Mouse (Mus musculus) MEL (cell line): ENCODE measurements at regions not wholly inside any gene's neighbourhood (a gene's known extent, or its start where the extent isn't known, plus 50 kb on each side); places are given as distances from the start of the nearest gene placed in this dataset.

ENCODE experiments used
- DNase-seq: peaks from one replicate; pipeline ENCODE4 v3.0.0; 2011; ENCODE audit warnings: low read depth, low spot score
- H3K27ac ChIP-seq: 2 replicates; pipeline ENCODE4 v1.5.1; 2012; ENCODE audit warnings: low read depth, mild to moderate bottlenecking, control low read depth, low read length, moderate library complexity; ENCODE audit not compliant: control insufficient read depth
- H3K27me3 ChIP-seq, 2 experiments: fragments of 150-350 bp in 1 of 2; sonication (generic) in 1 of 2; 2 replicates each; pipeline ENCODE4 v1.6.1; 2012; ENCODE audit warnings: low read length in 2 of 2, mild to moderate bottlenecking in 2 of 2, improper control_type of control experiment in 1 of 2, moderate library complexity in 1 of 2; ENCODE audit not compliant: insufficient read depth in 2 of 2, control insufficient read depth in 1 of 2
- H3K36me3 ChIP-seq, 2 experiments: 2 replicates each; pipeline ENCODE4 v1.6.1; 2012 to 2014; ENCODE audit warnings: low read length in 2 of 2, improper control_type of control experiment in 1 of 2, inconsistent platforms in 1 of 2, mild to moderate bottlenecking in 1 of 2; ENCODE audit not compliant: insufficient read depth in 2 of 2, control insufficient read depth in 1 of 2
- H3K4me1 ChIP-seq, 2 experiments: fragments of 150-350 bp in 1 of 2; sonication (generic) in 1 of 2; 2 replicates each; pipeline ENCODE4 v1.6.1; 2012; ENCODE audit warnings: low read length in 2 of 2, improper control_type of control experiment in 1 of 2, mild to moderate bottlenecking in 1 of 2; ENCODE audit not compliant: insufficient read depth in 2 of 2, control insufficient read depth in 1 of 2
- H3K4me3 ChIP-seq, 2 experiments: fragments of 150-350 bp in 1 of 2; sonication (generic) in 1 of 2; 2 replicates each; pipeline ENCODE4 v1.5.1; 2012; ENCODE audit warnings: low read depth in 2 of 2, low read length in 2 of 2, mild to moderate bottlenecking in 2 of 2, moderate library complexity in 2 of 2, control low read depth in 1 of 2, improper control_type of control experiment in 1 of 2; ENCODE audit not compliant: control insufficient read depth in 1 of 2, insufficient read depth in 1 of 2
- H3K79me2 ChIP-seq: 2 replicates; pipeline ENCODE4 v1.6.1; 2012; ENCODE audit warnings: mild to moderate bottlenecking, low read length, moderate library complexity; ENCODE audit not compliant: control insufficient read depth, poor library complexity, insufficient read depth
- H3K9ac ChIP-seq: 2 replicates; pipeline ENCODE4 v1.6.1; 2012; ENCODE audit warnings: low read depth, mild to moderate bottlenecking, control low read depth, low read length, moderate library complexity; ENCODE audit not compliant: control insufficient read depth, poor library complexity, severe bottlenecking
- H3K9me3 ChIP-seq: fragments of 150-350 bp; sonication (generic); replicated peaks from 2 replicates; pipeline ENCODE4 v1.6.1; 2012; ENCODE audit warnings: mild to moderate bottlenecking, low read length, improper control_type of control experiment, moderate library complexity; ENCODE audit not compliant: insufficient read depth
- BHLHE40 ChIP-seq: IDR thresholded peaks from 2 replicates; pipeline ENCODE4 v1.6.1; 2012; ENCODE audit warnings: low read depth, mild to moderate bottlenecking, inconsistent platforms, low read length, improper control_type of control experiment, borderline replicate concordance
- CHD1 ChIP-seq: IDR thresholded peaks from 2 replicates; pipeline ENCODE4 v1.6.1; 2012; ENCODE audit warnings: low read depth, mild to moderate bottlenecking, inconsistent platforms, low read length, improper control_type of control experiment
- CHD2 ChIP-seq: IDR thresholded peaks from 2 replicates; pipeline ENCODE4 v1.6.1; 2011; ENCODE audit warnings: low read length, improper control_type of control experiment
- ELF1 ChIP-seq: IDR thresholded peaks from 2 replicates; pipeline ENCODE4 v1.6.1; 2014; ENCODE audit warnings: low read depth, mild to moderate bottlenecking, inconsistent platforms, low read length, improper control_type of control experiment, moderate library complexity
- GABPA ChIP-seq: IDR thresholded peaks from 2 replicates; pipeline ENCODE4 v1.6.1; 2012; ENCODE audit warnings: low read depth, mild to moderate bottlenecking, inconsistent platforms, low read length, improper control_type of control experiment, moderate library complexity
- GATA1 ChIP-seq: IDR thresholded peaks from 2 replicates; pipeline ENCODE4 v1.6.1; 2011; ENCODE audit warnings: low read depth, low read length, improper control_type of control experiment
- JUND ChIP-seq: IDR thresholded peaks from 2 replicates; pipeline ENCODE4 v1.6.1; 2011; ENCODE audit warnings: low read depth, mild to moderate bottlenecking, improper control_type of control experiment, low read length
- MEF2A ChIP-seq: IDR thresholded peaks from 2 replicates; pipeline ENCODE4 v1.6.1; 2014; ENCODE audit warnings: low read depth, mild to moderate bottlenecking, inconsistent platforms, low read length, improper control_type of control experiment; ENCODE audit not compliant: poor library complexity, insufficient replicate concordance, severe bottlenecking; ENCODE audit errors: extremely low read depth
- MXI1 ChIP-seq: IDR thresholded peaks from 2 replicates; pipeline ENCODE4 v1.6.1; 2011; ENCODE audit warnings: mild to moderate bottlenecking, low read depth, low read length, improper control_type of control experiment
- NELFE ChIP-seq: IDR thresholded peaks from 2 replicates; pipeline ENCODE4 v1.6.1; 2011; ENCODE audit warnings: low read depth, low read length, improper control_type of control experiment
- POLR2AphosphoS2 ChIP-seq: IDR thresholded peaks from 2 replicates; pipeline ENCODE4 v1.6.1; 2011; ENCODE audit warnings: low read length, improper control_type of control experiment
- POLR2AphosphoS5 ChIP-seq: IDR thresholded peaks from 2 replicates; pipeline ENCODE4 v1.6.1; 2012; ENCODE audit warnings: low read depth, borderline replicate concordance, mild to moderate bottlenecking, inconsistent platforms, low read length, moderate library complexity, mixed read lengths
- RAD21 ChIP-seq: IDR thresholded peaks from 2 replicates; pipeline ENCODE4 v1.6.1; 2011; ENCODE audit warnings: mild to moderate bottlenecking, low read depth, low read length, improper control_type of control experiment
- RCOR1 ChIP-seq: IDR thresholded peaks from 2 replicates; pipeline ENCODE4 v1.6.1; 2012; ENCODE audit warnings: low read depth, mild to moderate bottlenecking, inconsistent platforms, low read length, improper control_type of control experiment
- TAL1 ChIP-seq: IDR thresholded peaks from 2 replicates; pipeline ENCODE4 v1.6.1; 2012; ENCODE audit warnings: mild to moderate bottlenecking, inconsistent platforms, low read length, moderate library complexity, mixed read lengths
- TBP ChIP-seq: IDR thresholded peaks from 2 replicates; pipeline ENCODE4 v1.8.0; 2011; ENCODE audit warnings: low read depth, low read length, improper control_type of control experiment
- UBTF ChIP-seq: IDR thresholded peaks from 2 replicates; pipeline ENCODE4 v1.6.1; 2012; ENCODE audit warnings: low read depth, mild to moderate bottlenecking, inconsistent platforms, low read length, improper control_type of control experiment, moderate library complexity, borderline replicate concordance; ENCODE audit not compliant: insufficient read depth
- USF1 ChIP-seq: IDR thresholded peaks from 2 replicates; pipeline ENCODE4 v1.6.1; 2014; ENCODE audit warnings: low read depth, mild to moderate bottlenecking, inconsistent platforms, low read length, improper control_type of control experiment, moderate library complexity
- USF2 ChIP-seq, 2 experiments: IDR thresholded peaks; 2 replicates each; pipeline ENCODE4 v1.6.1; 2011 to 2012; ENCODE audit warnings: improper control_type of control experiment in 2 of 2, low read length in 2 of 2, borderline replicate concordance in 1 of 2, inconsistent platforms in 1 of 2, low read depth in 1 of 2, mild to moderate bottlenecking in 1 of 2; ENCODE audit not compliant: insufficient read depth in 1 of 2
- ZC3H11A ChIP-seq: IDR thresholded peaks from 2 replicates; pipeline ENCODE4 v1.6.1; 2012; ENCODE audit warnings: low read depth, mild to moderate bottlenecking, inconsistent platforms, low read length, improper control_type of control experiment
- ZMIZ1 ChIP-seq: IDR thresholded peaks from 2 replicates; pipeline ENCODE4 v1.6.1; 2012; ENCODE audit warnings: low read depth, mild to moderate bottlenecking, inconsistent platforms, low read length, improper control_type of control experiment, moderate library complexity

DNA sequence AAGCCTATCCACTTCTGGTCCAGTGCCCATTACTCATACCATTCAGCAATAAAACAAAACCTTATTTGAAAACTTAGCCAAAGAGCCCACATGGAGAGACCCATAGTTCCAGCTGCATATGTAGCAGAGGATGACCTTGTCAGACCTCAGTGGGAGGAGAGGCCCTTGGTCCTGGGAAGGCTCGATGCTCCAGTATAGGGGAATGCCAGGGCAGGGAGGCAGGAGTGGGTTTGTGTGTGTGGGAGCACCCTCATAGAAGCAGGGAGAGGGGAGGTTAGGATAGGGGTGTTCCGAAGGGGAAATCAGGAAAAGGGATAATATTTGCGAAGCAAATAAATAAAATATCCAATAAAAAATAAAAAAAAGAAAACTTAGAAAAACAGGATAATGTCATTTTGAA is 593.6 kb downstream of the Ndufa4 start (continued):
- TF ChIP-seq GABPA (no peak), RAD21 (no peak)
- TF ChIP-seq, all 39 proteins: peak for 0

DNA sequence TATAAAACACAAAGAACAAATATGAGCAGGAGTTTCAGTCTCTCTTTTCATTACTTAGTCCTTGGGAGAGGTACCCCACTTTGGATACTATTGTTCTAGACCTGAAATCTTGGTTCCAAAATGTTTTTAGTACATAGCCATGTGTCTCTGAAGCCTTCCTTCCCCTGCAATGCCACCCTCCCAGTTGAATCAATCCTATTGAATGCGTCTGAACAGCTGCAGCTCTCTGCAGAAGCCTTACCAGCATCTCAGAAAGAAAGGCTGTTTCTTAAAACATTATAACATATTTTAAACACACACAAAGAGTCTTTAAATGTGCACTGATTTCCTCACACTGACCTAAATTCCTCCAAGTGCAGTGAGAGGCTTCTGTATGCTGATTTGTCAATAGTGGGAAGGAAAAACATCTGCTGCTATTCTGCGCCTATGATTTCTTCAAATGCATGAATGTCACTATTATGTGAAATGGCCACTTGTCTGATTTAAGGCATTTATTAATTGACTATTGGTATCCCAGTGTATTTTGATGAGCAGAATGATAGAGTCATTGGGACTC is 601.2 kb downstream of the Ndufa4 start:
- no peak for DNase-seq
- no peak for TF ChIP-seq POLR2AphosphoS2
- TF ChIP-seq TAL1 = no peak
- TF ChIP-seq TBP = no peak
- TF ChIP-seq CHD1 = no peak
- no peak for TF ChIP-seq NELFE
- TF ChIP-seq POLR2AphosphoS5 = no peak
- no peak for TF ChIP-seq USF2 (IDR thresholded peaks at IDR 0.05; ENCODE audit: borderline replicate concordance in 1 of 2, insufficient read depth in 1 of 2, low read depth in 1 of 2, low read length in 2 of 2)
- no peak for TF ChIP-seq UBTF
- no peak for TF ChIP-seq GATA1
- no peak for TF ChIP-seq RCOR1
- no peak for TF ChIP-seq JUND
- no peak for TF ChIP-seq MEF2A
- no peak for TF ChIP-seq CHD2
- TF ChIP-seq MXI1 = no peak
- no peak for TF ChIP-seq BHLHE40
- TF ChIP-seq ZMIZ1 = no peak
- no peak for TF ChIP-seq USF1
- no peak for TF ChIP-seq ZC3H11A
- TF ChIP-seq ELF1 = no peak

More for the DNA sequence above, 601.2 kb downstream of the Ndufa4 start:
- Histone ChIP-seq H3K4me1 (no peaks in the 10 kb centered on the region), H3K4me3 (no peak overlapping the region), H3K27ac (no peak overlapping the region), H3K27me3 (no peaks in the 10 kb centered on the region), H3K9me3 (no peaks in the 10 kb centered on the region), H3K9ac (no peak overlapping the region), H3K79me2 (no peaks in the 10 kb centered on the region), H3K36me3 (no peaks in the 10 kb centered on the region)
